Mouse (Mus musculus) olfactory bulb, adult 2 months (tissue): ENCODE measurements at regions not wholly inside any gene's neighbourhood (a gene's known extent, or its start where the extent isn't known, plus 50 kb on each side); places are given as distances from the start of the nearest gene placed in this dataset.

Experiments used
- H3K27ac ChIP-seq: fragments of 200-500 bp; 2 replicates; pipeline ENCODE4 v1.5.1; 2012; ENCODE audit warnings: low read depth, low read length; ENCODE audit not compliant: insufficient read depth
- H3K4me1 ChIP-seq: fragments of 200-500 bp; 2 replicates; pipeline ENCODE4 v1.6.1; 2012; ENCODE audit warnings: low read length; ENCODE audit not compliant: control insufficient read depth, insufficient read depth
- H3K4me3 ChIP-seq: fragments of 200-500 bp; 2 replicates; pipeline ENCODE4 v1.5.1; 2012; ENCODE audit warnings: mild to moderate bottlenecking, low read depth, low read length, moderate library complexity; ENCODE audit not compliant: insufficient read depth
- CTCF ChIP-seq: fragments of 200-500 bp; IDR thresholded peaks from 2 replicates; pipeline ENCODE4 v1.5.1; 2012; ENCODE audit warnings: low read depth, mild to moderate bottlenecking, low read length, moderate library complexity; ENCODE audit not compliant: insufficient read depth
- POLR2A ChIP-seq: fragments of 200-500 bp; IDR thresholded peaks from 2 replicates; pipeline ENCODE4 v1.6.1; 2012; ENCODE audit warnings: mild to moderate bottlenecking, low read depth, low read length, moderate library complexity; ENCODE audit not compliant: insufficient read depth
- WGBS: fragments of 180-500 bp; shearing (Covaris S2); methylation state at CpG from one replicate; pipeline ENCODE4 v1.1.7; 2018; 5-methylcytosine and 5-hydroxymethylcytosine counted together

DNA sequence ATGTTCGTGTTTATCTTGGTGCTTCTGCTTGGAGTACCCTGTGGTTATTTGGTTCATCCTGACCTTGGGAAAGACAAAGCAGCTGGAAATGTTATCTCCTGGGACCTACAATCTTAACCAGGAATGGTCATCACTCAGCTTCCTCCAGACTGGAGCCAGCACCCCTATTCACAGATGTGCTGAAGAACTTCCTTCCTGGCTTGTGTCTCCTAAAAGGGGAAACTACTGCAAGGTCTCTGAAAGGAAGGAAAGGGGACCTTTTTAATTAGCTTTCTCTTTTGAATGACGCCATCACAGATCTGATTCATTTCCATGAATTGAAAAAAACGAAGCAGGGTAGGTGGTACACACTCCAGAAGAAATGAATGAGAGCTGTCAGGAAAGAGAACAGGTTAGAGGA lies 476.0 kb upstream of the A1bg start:
- Histone ChIP-seq H3K4me1 (no peaks in the 10 kb centered on the region), H3K4me3 (no peak overlapping the region), H3K27ac (no peak overlapping the region)
- WGBS: 66% methylated on average over 3 of the region's 3 CpGs
- TF ChIP-seq POLR2A (no peak), CTCF (no peak)

- WGBS: 96% methylated on average over 3 of the region's 3 CpGs
- H3K4me1 ChIP-seq: no peaks in the 10 kb centered on the region
- H3K27ac ChIP-seq: no peak overlapping the region
- H3K4me3 ChIP-seq: no peak overlapping the region
- TF ChIP-seq POLR2A: no peak
- no peak for TF ChIP-seq CTCF
Measured at GRCm38 (mm10) chr15:61397061-61397460, 474.2 kb upstream of the A1bg start.

DNA sequence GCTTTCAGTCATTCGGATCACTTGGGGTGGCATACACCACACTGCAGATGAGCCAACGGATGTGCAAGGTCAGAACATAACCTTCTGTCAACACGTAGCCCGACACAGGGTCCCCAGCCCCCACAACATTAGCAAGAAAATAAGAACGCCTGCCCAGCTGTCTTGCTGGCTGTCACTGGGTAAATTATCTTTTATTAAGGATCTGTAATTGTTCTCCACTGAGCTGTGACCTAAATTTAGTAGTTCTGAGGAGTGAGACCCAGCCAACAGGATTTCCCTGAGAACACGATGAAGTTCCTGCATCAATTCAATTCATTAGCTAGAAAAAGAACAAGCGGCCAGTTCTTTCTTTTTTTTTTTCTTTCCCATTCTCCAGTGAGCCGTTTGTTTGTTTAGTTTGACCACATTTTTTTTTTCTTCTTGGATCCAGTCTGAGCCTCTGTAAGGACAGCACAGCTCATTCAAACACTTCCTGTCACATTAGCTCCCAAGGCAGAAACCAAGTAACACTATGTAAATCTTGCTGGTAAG lies 472.5 kb upstream of the A1bg start:
- no peak overlapping the region for H3K27ac ChIP-seq
- 10% methylated on average over 8 of the region's 8 CpGs for WGBS
- H3K4me1 ChIP-seq: no peaks in the 10 kb centered on the region
- no peak overlapping the region for H3K4me3 ChIP-seq
- TF ChIP-seq CTCF: no peak
- TF ChIP-seq POLR2A: no peak

DNA sequence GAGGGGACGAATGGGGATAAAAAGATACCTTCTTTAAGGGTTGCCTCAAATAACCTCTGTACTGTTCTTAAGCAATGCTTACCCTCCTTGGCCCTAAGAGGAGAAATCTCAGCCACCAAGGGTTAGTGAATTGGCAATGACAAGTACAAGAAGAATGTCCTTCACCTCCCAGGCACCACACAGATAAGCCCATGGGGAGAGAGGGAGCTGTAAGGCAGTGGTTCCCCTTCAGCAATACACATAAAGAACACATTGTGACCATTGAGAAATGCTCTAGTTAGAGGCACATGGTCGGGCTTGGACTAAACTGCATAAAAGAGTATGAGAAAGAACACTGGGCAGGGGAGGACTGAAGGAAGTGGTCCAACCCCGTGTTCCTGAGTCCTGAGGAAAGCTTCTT lies 457.9 kb upstream of the A1bg start:
- Histone ChIP-seq H3K4me3 (no peak overlapping the region), H3K27ac (no peak overlapping the region), H3K4me1 (no peaks in the 10 kb centered on the region)
- 57% methylated on average over 3 of the region's 3 CpGs for WGBS
- no peak for TF ChIP-seq CTCF
- no peak for TF ChIP-seq POLR2A

DNA sequence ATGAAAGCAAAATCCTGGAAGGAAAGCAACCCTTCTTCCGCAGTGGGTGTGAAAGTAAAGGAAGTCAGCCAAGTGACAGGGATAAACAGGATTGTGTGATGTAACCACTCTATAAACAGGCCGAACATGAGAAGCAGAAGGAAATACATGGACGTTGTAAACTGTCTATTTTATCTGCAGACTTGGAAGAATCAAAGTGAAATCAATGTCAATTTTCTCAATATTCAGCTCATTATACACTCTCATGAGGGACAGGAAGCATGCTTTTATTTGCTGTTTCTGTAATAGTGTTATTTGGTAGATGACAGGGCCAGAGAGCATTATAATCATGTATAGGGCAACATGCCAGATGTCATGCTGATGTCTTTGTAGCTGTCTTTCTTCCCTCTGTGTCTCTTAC lies 443.5 kb upstream of the A1bg start:
- 52% methylated on average over 3 of the region's 3 CpGs for WGBS
- no peak overlapping the region for H3K4me3 ChIP-seq
- no peak overlapping the region for H3K27ac ChIP-seq
- H3K4me1 ChIP-seq: no peaks in the 10 kb centered on the region
- TF ChIP-seq POLR2A: no peak
- TF ChIP-seq CTCF: no peak

- no peaks in the 10 kb centered on the region for H3K4me1 ChIP-seq
- H3K27ac ChIP-seq: no peak overlapping the region
- no peak for TF ChIP-seq CTCF
- TF ChIP-seq POLR2A: no peak
- H3K4me3 ChIP-seq: no peak overlapping the region
- 80% methylated on average over 5 of the region's 5 CpGs for WGBS
Measured at GRCm38 (mm10) chr15:61365511-61365910, 442.7 kb upstream of the A1bg start.

DNA sequence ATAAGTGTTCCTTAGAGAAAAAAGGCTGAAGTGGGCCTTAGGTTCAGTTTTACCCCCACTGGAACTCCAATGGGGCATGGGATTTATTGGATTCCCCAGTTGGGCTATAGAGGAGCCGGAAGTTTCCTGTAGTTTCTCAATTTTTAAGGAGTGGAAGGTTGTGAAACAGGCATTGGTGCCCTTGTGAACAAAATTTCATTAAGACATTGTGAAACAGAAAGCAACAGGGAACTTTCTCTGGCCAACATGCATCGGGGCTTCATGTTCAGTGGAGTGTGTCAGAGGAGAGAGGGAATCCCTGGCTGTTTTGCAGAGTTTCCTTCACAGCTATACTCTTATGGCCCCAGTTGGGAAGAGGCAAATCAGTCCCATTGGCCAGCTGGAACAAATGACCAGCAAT lies 441.6 kb upstream of the A1bg start:
- WGBS: 81% methylated on average over 2 of the region's 2 CpGs
- Histone ChIP-seq H3K27ac (no peak overlapping the region), H3K4me3 (no peak overlapping the region), H3K4me1 (no peaks in the 10 kb centered on the region)
- TF ChIP-seq CTCF: no peak
- no peak for TF ChIP-seq POLR2A

DNA sequence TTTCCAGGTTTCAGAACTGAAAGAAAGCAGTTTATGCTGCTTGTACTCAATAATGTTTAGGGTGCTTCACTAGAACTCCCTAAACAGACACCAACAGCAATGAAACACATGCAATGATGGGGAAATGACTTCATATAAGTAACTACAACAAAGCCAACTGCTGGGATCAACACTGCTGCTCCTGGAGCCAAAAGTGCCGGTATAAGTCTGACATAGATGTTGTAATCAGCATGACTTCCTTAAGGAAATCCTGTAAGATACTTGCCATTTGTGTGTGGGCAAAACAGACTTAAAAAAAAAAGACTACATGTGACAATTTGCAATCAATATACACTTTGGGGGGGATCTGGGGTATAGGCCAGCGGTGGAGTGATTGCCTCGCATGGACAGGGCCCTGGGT lies 438.4 kb upstream of the A1bg start:
- Histone ChIP-seq H3K4me3 (no peak overlapping the region), H3K4me1 (no peaks in the 10 kb centered on the region), H3K27ac (no peak overlapping the region)
- TF ChIP-seq CTCF: no peak
- 82% methylated on average over 3 of the region's 3 CpGs for WGBS

- Histone ChIP-seq H3K4me3 (no peak overlapping the region), H3K4me1 (peaks cover 2% of the 10 kb centered on the region), H3K27ac (no peak overlapping the region)
- no peak for TF ChIP-seq CTCF
- TF ChIP-seq POLR2A: no peak
Measured at GRCm38 (mm10) chr15:61355344-61355743, 432.5 kb upstream of the A1bg start.

DNA sequence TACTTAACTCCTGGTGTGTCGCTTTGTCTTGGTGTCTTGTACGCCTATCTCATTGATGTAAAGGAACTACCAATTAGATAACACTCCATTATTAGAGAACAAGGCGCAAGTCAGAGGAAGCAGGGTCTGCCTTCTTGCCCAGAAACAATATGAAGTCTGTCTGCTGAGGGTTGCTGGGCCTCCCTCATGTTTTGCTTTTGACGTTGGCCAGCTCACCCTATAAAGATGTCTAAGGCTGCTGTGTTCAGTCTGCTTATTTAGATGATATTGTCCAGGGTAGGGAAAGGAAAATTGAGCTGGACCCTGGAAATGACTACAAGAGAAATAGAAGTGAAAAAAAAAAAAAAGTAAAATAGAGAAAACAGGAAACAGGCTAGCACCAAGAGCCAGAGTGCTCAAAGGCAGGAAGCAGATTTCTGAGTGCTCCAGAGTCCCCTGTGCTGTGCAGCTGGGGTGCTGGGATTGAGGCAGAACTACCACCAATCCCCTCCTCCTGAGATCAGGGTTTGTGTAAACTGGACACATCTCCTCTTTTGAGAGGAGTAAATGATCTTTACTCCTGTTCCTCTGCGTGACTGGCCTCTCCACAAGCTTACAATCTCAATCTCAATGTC lies 429.0 kb upstream of the A1bg start:
- WGBS: 30% methylated on average over 5 of the region's 5 CpGs
- Histone ChIP-seq H3K27ac (peak overlapping the region; percentile 95), H3K4me3 (no peak overlapping the region), H3K4me1 (peaks cover 2% of the 10 kb centered on the region)
- no peak for TF ChIP-seq POLR2A
